Mouse (Mus musculus) lung, adult 2 months (tissue): ENCODE measurements around the gene Ly9.

ENCODE experiments used
- CTCF ChIP-seq: fragments of 200-500 bp; IDR thresholded peaks from 2 replicates; pipeline ENCODE4 v1.5.1; 2011; ENCODE audit warnings: mild to moderate bottlenecking, low read length, control low read depth; ENCODE audit not compliant: insufficient read depth
- POLR2A ChIP-seq: fragments of 200-500 bp; IDR thresholded peaks from 2 replicates; pipeline ENCODE4 v1.6.1; 2011; ENCODE audit warnings: low read depth, mild to moderate bottlenecking, control low read depth, low read length, borderline replicate concordance; ENCODE audit errors: extremely low read depth

DNA sequence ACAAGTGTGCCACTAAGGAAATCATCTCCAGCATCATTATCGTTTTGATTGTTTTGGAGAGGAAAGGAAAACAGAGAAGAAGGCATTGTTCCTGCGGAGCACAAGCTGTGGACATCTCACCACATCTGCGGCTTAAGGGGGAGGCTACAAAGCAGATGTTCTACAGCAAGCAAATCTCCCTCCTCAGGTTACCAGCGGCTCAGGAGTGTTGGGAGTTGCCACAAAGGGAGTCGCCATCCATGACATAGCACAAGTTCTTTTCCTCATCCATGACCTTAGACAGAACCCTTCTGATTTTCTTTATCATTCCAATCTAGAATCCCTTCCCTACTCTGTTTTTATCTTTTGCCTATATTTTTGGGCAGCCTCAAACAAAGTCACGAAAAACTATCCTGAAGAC lies 28.5 kb upstream of the Ly9 start:
- no peak for TF ChIP-seq CTCF
- no peak for TF ChIP-seq POLR2A
